Mouse (Mus musculus): ENCODE results near the gene Sync.

DNA sequence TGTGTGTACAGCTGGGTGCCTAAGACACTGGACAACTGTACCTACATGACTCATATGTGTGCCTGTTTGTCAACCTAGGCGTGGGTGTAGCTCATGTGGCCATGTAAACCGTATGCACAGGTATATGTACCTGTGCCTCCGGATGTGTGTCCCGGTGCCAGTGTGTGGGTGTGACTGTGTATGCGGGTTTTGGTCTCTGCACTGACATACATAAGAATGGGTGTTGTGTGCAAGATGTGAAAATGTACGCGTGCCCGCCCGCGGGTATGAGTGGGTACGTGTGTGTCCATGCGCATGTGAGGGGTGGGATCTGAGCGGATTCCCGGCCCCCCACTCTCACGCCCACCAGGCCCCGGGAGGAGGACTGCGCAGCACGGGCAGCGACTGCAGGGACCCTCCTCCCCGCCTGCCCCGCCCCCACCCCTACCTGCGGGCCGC is 48.8 kb upstream of the Sync start:
- no peak for TF ChIP-seq POLR2A (IDR thresholded peaks at IDR 0.05; ENCODE audit: control insufficient read depth in 1 of 2, insufficient read depth in 1 of 2, low read depth in 1 of 2, low read length in 2 of 2, poor library complexity in 1 of 2)
- no peak for TF ChIP-seq MXI1 (IDR thresholded peaks at IDR 0.05; ENCODE audit: low read depth, low read length)
- TF ChIP-seq POLR2AphosphoS5 (IDR thresholded peaks at IDR 0.05; ENCODE audit: borderline replicate concordance, low read depth, low read length), result no peak
- TF ChIP-seq CTCF (IDR thresholded peaks at IDR 0.05 in 2 of 3, conservative IDR thresholded peaks at IDR 0.05 in 1 of 3; ENCODE audit: control insufficient read depth in 1 of 3, insufficient read depth in 1 of 3, low read depth in 2 of 3, low read length in 3 of 3, poor library complexity in 1 of 3, severe bottlenecking in 1 of 3), result no peak
- TF ChIP-seq RCOR1 (IDR thresholded peaks at IDR 0.05; ENCODE audit: low read depth, low read length), result no peak
- no peak for TF ChIP-seq UBTF (IDR thresholded peaks at IDR 0.05; ENCODE audit: borderline replicate concordance, insufficient read depth, low read depth, low read length)
- TF ChIP-seq KAT2A (conservative IDR thresholded peaks at IDR 0.05; ENCODE audit: low read depth, low read length), result no peak
- no peak for TF ChIP-seq MAFK (IDR thresholded peaks at IDR 0.05; ENCODE audit: borderline replicate concordance, low read depth, low read length)
- TF ChIP-seq ETS1 (IDR thresholded peaks at IDR 0.05; ENCODE audit: low read depth, low read length), result no peak
- no peak for TF ChIP-seq HCFC1 (IDR thresholded peaks at IDR 0.05; ENCODE audit: low read depth, low read length)

Measured in MEL (cell line).